Mouse (Mus musculus) telencephalon, adult 2 months (tissue): ENCODE results near the gene Irak3.
"Not testable (repeated sequence)": the region's sequence is repeated elsewhere in the genome, so short reads cannot be mapped to it uniquely, and the experiment has no call there.

Experiments
- DNase-seq: peaks from one replicate; pipeline ENCODE4 v3.0.0-alpha.2; 2011; ENCODE audit warnings: low read depth, low spot score

The Irak3 gene

GRCm38 (mm10) chr10:120163490-120163889, 38.4 kb downstream of the Irak3 start:
- no peak for DNase-seq

- no peak for DNase-seq
Observed at GRCm38 (mm10) chr10:120162840-120163239, 39.1 kb downstream of the Irak3 start.

- DNase-seq: no peak
Observed at GRCm38 (mm10) chr10:120160533-120160932, 41.4 kb downstream of the Irak3 start.

- DNase-seq: no peak
Observed at GRCm38 (mm10) chr10:120153911-120154310, 48.0 kb downstream of the Irak3 start.

- DNase-seq: no peak
Observed at GRCm38 (mm10) chr10:120151672-120152071, 50.3 kb downstream of the Irak3 start.

GRCm38 (mm10) chr10:120140916-120141516, 60.9 kb downstream of the Irak3 start:
- DNase-seq: no peak

GRCm38 (mm10) chr10:120140193-120140592, 61.7 kb downstream of the Irak3 start:
- no peak for DNase-seq

- no peak for DNase-seq
Observed at GRCm38 (mm10) chr10:120136020-120136562, 65.8 kb downstream of the Irak3 start.

GRCm38 (mm10) chr10:120133697-120134096, 68.2 kb downstream of the Irak3 start:
- no peak for DNase-seq

- no peak for DNase-seq
Observed at GRCm38 (mm10) chr10:120130621-120131020, 71.3 kb downstream of the Irak3 start.

GRCm38 (mm10) chr10:120128601-120129277, 73.2 kb downstream of the Irak3 start:
- no peak for DNase-seq

- DNase-seq: no peak
Observed at GRCm38 (mm10) chr10:120125465-120125857, 76.5 kb downstream of the Irak3 start.

- peak; percentile 62 for DNase-seq
Observed at GRCm38 (mm10) chr10:120124801-120125464, 77.0 kb downstream of the Irak3 start.

GRCm38 (mm10) chr10:120123721-120124120, 78.2 kb downstream of the Irak3 start:
- DNase-seq: no peak

- no peak for DNase-seq
Observed at GRCm38 (mm10) chr10:120115249-120115648, 86.7 kb downstream of the Irak3 start.

GRCm38 (mm10) chr10:120114493-120114892, 87.4 kb downstream of the Irak3 start:
- no peak for DNase-seq

GRCm38 (mm10) chr10:120113980-120114379, 88.0 kb downstream of the Irak3 start:
- DNase-seq: no peak

- DNase-seq: not testable (repeated sequence)
Observed at GRCm38 (mm10) chr10:120113482-120113881, 88.4 kb downstream of the Irak3 start.

- peak; percentile 88 for DNase-seq
Observed at GRCm38 (mm10) chr10:120112507-120113396, 89.2 kb downstream of the Irak3 start, which contains the start of gene Helb. Gene Helb (minus strand): TSS chr10:120112987.

- no peak for DNase-seq
Observed at GRCm38 (mm10) chr10:120111691-120112319, 90.1 kb downstream of the Irak3 start.

GRCm38 (mm10) chr10:120100806-120101205, 101.1 kb downstream of the Irak3 start:
- DNase-seq: no peak
